In genomic region chrX:138437939-138438338, GRCm38 (mm10) we compare ENCODE assay signal across 11 mouse cellular contexts.
DNase-seq lines count a peak whose midpoint lies in the region; ATAC-seq and TF ChIP-seq lines count a peak whose summit lies in the region.
"Had no signal": no experiment of that assay in that cellular context is flagged by ENCODE, and none has a peak within 500 bp of the region (broad histone marks: within the 10 kb centered on the region; RNA-seq: fewer than 3 reads in every experiment).

No protein-coding gene starts in this region.

- DNase-seq in adrenal gland, postnatal 10 days = peak; percentile 1
- DNase-seq in adrenal gland, adult 8-10 months = no peak
- peak; percentile 9 for DNase-seq in brain, adult 2 months (ENCODE audit: low read depth, low spot score)
- DNase-seq in heart, postnatal 10 days = peak; percentile 33 to 69
- peak; percentile 12 for DNase-seq in liver, postnatal 0 days
- DNase-seq in kidney, adult 2 months = no peak
- DNase-seq in forebrain, postnatal 0 days = no peak
- DNase-seq: cerebellum, adult 11 months; retina, postnatal 1 day had no signal

- intact Hi-C loops in heart, postnatal 10 days (cut with DNase I) = no loop called here

- TF ChIP-seq EP300 in liver, postnatal 0 days (IDR thresholded peaks at IDR 0.05; ENCODE audit: low read depth) = no peak

- ATAC-seq in liver, postnatal 0 days = peak; percentile 93
- ATAC-seq in kidney, embryonic 14.5 days (ENCODE audit: low FRiP score, low TSS enrichment) = no peak
- ATAC-seq in forebrain, postnatal 0 days = no peak
- ATAC-seq: intestine, postnatal 0 days had no signal

- H3K4me1 ChIP-seq in liver, postnatal 0 days (ENCODE audit: insufficient read depth) = no peaks in the 10 kb centered on the region
- no peaks in the 10 kb centered on the region for H3K4me1 ChIP-seq in kidney, adult 2 months (ENCODE audit: control insufficient read depth, insufficient read depth, low read length)
- H3K4me1 ChIP-seq in kidney, embryonic 14.5 days (ENCODE audit: control insufficient read depth, insufficient read depth, low read length) = no peaks in the 10 kb centered on the region
- no peaks in the 10 kb centered on the region for H3K4me1 ChIP-seq in forebrain, postnatal 0 days (ENCODE audit: insufficient read depth)

- no peak overlapping the region for H3K9ac ChIP-seq in liver, postnatal 0 days (replicated peaks)
- H3K9ac ChIP-seq in kidney, embryonic 14.5 days (ENCODE audit: low read depth, low read length) = no peak overlapping the region
- H3K9ac ChIP-seq in forebrain, postnatal 0 days = no peak overlapping the region

- H3K27ac ChIP-seq in liver, postnatal 0 days (ENCODE audit: low read depth) = no peak overlapping the region
- no peak overlapping the region for H3K27ac ChIP-seq in kidney, adult 2 months (ENCODE audit: insufficient read depth, low read depth, low read length)
- no peak overlapping the region for H3K27ac ChIP-seq in kidney, embryonic 14.5 days (ENCODE audit: low read depth, low read length)
- H3K27ac ChIP-seq in forebrain, postnatal 0 days (ENCODE audit: low read depth, low read length) = no peak overlapping the region

- WGBS in liver, postnatal 0 days (ENCODE audit: insufficient replicate concordance) = 53% methylated on average over 3 of the region's 3 CpGs
- WGBS in kidney, adult 2 months = 23% methylated on average over 3 of the region's 3 CpGs
- WGBS in kidney, embryonic 14.5 days = 67% methylated on average over 3 of the region's 3 CpGs
- WGBS in forebrain, postnatal 0 days = 85% methylated on average over 3 of the region's 3 CpGs

- no peak overlapping the region for H3K4me3 ChIP-seq in liver, postnatal 0 days (ENCODE audit: low read depth, low read length)
- H3K4me3 ChIP-seq in kidney, adult 2 months (ENCODE audit: insufficient read depth, low read depth, low read length) = no peak overlapping the region
- H3K4me3 ChIP-seq in kidney, embryonic 14.5 days (ENCODE audit: low read length) = no peak overlapping the region
- no peak overlapping the region for H3K4me3 ChIP-seq in forebrain, postnatal 0 days (ENCODE audit: low read depth, low read length)

- TF ChIP-seq CTCF in liver, postnatal 0 days (IDR thresholded peaks at IDR 0.05; ENCODE audit: low read depth) = no peak
- no peak for TF ChIP-seq CTCF in kidney, adult 2 months (conservative IDR thresholded peaks at IDR 0.05; ENCODE audit: insufficient read depth, insufficient read length, low read depth, low read length)
- no peak for TF ChIP-seq CTCF in forebrain, postnatal 0 days (IDR thresholded peaks at IDR 0.05; ENCODE audit: low read depth)

- H3K9me3 ChIP-seq in liver, postnatal 0 days (ENCODE audit: low read length) = no peaks in the 10 kb centered on the region
- H3K9me3 ChIP-seq in kidney, embryonic 14.5 days (ENCODE audit: control insufficient read depth, low read length) = no peaks in the 10 kb centered on the region
- H3K9me3 ChIP-seq in forebrain, postnatal 0 days (ENCODE audit: low read length) = no peaks in the 10 kb centered on the region

- H3K27me3 ChIP-seq in liver, postnatal 0 days (ENCODE audit: insufficient read depth, low read length) = no peaks in the 10 kb centered on the region
- no peaks in the 10 kb centered on the region for H3K27me3 ChIP-seq in kidney, adult 2 months (replicated peaks; ENCODE audit: control insufficient read depth, insufficient read depth, low read length)
- 0 out of 2 replicates have a peak, but pooled peaks cover 2% of the 10 kb centered on the region for H3K27me3 ChIP-seq in kidney, embryonic 14.5 days (ENCODE audit: control insufficient read depth, insufficient read depth, low read length)
- no peaks in the 10 kb centered on the region for H3K27me3 ChIP-seq in forebrain, postnatal 0 days (ENCODE audit: insufficient read depth, low read length)

- no peak for TF ChIP-seq POLR2A in kidney, adult 2 months (IDR thresholded peaks at IDR 0.05; ENCODE audit: low read depth, low read length)

- H3K4me2 ChIP-seq in liver, postnatal 0 days (ENCODE audit: low read depth, low read length) = no peak overlapping the region
- H3K4me2 ChIP-seq in kidney, embryonic 14.5 days (replicated peaks; ENCODE audit: low read depth, low read length) = no peak overlapping the region
- H3K4me2 ChIP-seq in forebrain, postnatal 0 days (ENCODE audit: low read depth) = no peak overlapping the region

- no peaks in the 10 kb centered on the region for H3K36me3 ChIP-seq in liver, postnatal 0 days (replicated peaks; ENCODE audit: insufficient read depth, low read length)
- no peaks in the 10 kb centered on the region for H3K36me3 ChIP-seq in kidney, adult 2 months (ENCODE audit: control insufficient read depth, insufficient read depth, low read length)
- H3K36me3 ChIP-seq in kidney, embryonic 14.5 days (ENCODE audit: control insufficient read depth, insufficient read depth, low read length) = no peaks in the 10 kb centered on the region
- H3K36me3 ChIP-seq in forebrain, postnatal 0 days (ENCODE audit: insufficient read depth) = no peaks in the 10 kb centered on the region

Comparison
In these comparisons a context has a peak if more than half of its experiments do, and no peak if none do; other contexts are left out.
1. DNase-seq: peak in adrenal gland, postnatal 10 days (single experiment), brain, adult 2 months (single experiment), heart, postnatal 10 days (2 of 2) and liver, postnatal 0 days (single experiment); none in adrenal gland, adult 8-10 months (single experiment), kidney, adult 2 months (single experiment) and forebrain, postnatal 0 days (single experiment).